Mouse (Mus musculus) natural killer cell, adult 2 months (primary cell): ENCODE measurements at regions not wholly inside any gene's neighbourhood (a gene's known extent, or its start where the extent isn't known, plus 50 kb on each side); places are given as distances from the start of the nearest gene placed in this dataset.
"Not testable (repeated sequence)": the region's sequence is repeated elsewhere in the genome, so short reads cannot be mapped to it uniquely, and the experiment has no call there.

Experiments
- DNase-seq, 2 experiments: peaks; one replicate each; pipeline ENCODE4 v3.0.0; 2022; ENCODE audit warnings: low spot score in 2 of 2

- no peak for DNase-seq
These were observed 409.0 kb upstream of the Igfbp7 start for GRCm38 (mm10) chr5:77816759-77817280.

- DNase-seq, result no peak
These were observed 402.0 kb upstream of the Igfbp7 start for GRCm38 (mm10) chr5:77809844-77810243.

GRCm38 (mm10) chr5:77807726-77808125 lies 399.9 kb upstream of the Igfbp7 start:
- no peak for DNase-seq

- no peak for DNase-seq
These were observed 398.7 kb upstream of the Igfbp7 start for GRCm38 (mm10) chr5:77806334-77807157.

- DNase-seq, result no peak
These were observed 398.0 kb upstream of the Igfbp7 start for GRCm38 (mm10) chr5:77805796-77806195.

- no peak for DNase-seq
These were observed 397.5 kb upstream of the Igfbp7 start for GRCm38 (mm10) chr5:77805303-77805702.

- no peak for DNase-seq
These were observed 396.3 kb upstream of the Igfbp7 start for GRCm38 (mm10) chr5:77804113-77804512.

GRCm38 (mm10) chr5:77803562-77803961 lies 395.7 kb upstream of the Igfbp7 start:
- no peak for DNase-seq

GRCm38 (mm10) chr5:77796960-77797359 lies 389.1 kb upstream of the Igfbp7 start:
- no peak for DNase-seq

- no peak for DNase-seq
These were observed 387.9 kb upstream of the Igfbp7 start for GRCm38 (mm10) chr5:77795766-77796165.

GRCm38 (mm10) chr5:77783953-77784352 lies 376.1 kb upstream of the Igfbp7 start:
- no peak for DNase-seq

GRCm38 (mm10) chr5:77762426-77763042 lies 354.7 kb upstream of the Igfbp7 start:
- no peak for DNase-seq

- no peak for DNase-seq
These were observed 354.2 kb upstream of the Igfbp7 start for GRCm38 (mm10) chr5:77762013-77762412.

GRCm38 (mm10) chr5:77748933-77749332 lies 341.1 kb upstream of the Igfbp7 start:
- no peak for DNase-seq

GRCm38 (mm10) chr5:77746604-77747003 lies 338.8 kb upstream of the Igfbp7 start:
- DNase-seq, result no peak

- DNase-seq, result no peak
These were observed 335.6 kb upstream of the Igfbp7 start for GRCm38 (mm10) chr5:77743467-77743866.

- not testable (repeated sequence) for DNase-seq
These were observed 322.4 kb upstream of the Igfbp7 start for GRCm38 (mm10) chr5:77730286-77730685.

GRCm38 (mm10) chr5:77681592-77681991 lies 273.8 kb upstream of the Igfbp7 start:
- no peak for DNase-seq

- DNase-seq, result no peak
These were observed 264.5 kb upstream of the Igfbp7 start for GRCm38 (mm10) chr5:77672073-77672924.

- DNase-seq, result no peak
These were observed 255.3 kb upstream of the Igfbp7 start for GRCm38 (mm10) chr5:77663096-77663495.

GRCm38 (mm10) chr5:77659016-77659415 lies 251.2 kb upstream of the Igfbp7 start:
- DNase-seq, result no peak

- DNase-seq, result no peak
These were observed 236.8 kb upstream of the Igfbp7 start for GRCm38 (mm10) chr5:77644651-77645050.
